Comparison of ENCODE assay signal across 10 mouse cellular contexts in genomic region chr15:27803568-27804345, GRCm38 (mm10).
DNase-seq lines count a peak whose midpoint lies in the region; ATAC-seq and TF ChIP-seq lines count a peak whose summit lies in the region.
"Had no signal": no experiment of that assay in that cellular context is flagged by ENCODE, and none has a peak within 500 bp of the region (broad histone marks: within the 10 kb centered on the region; RNA-seq: fewer than 3 reads in every experiment).

No protein-coding gene starts in this region.

- no peak for TF ChIP-seq CTCF in thymus, adult 2 months (IDR thresholded peaks at IDR 0.05; ENCODE audit: borderline replicate concordance, control insufficient read depth, extremely low read depth, insufficient read depth, low read length, poor library complexity)

- H3K27me3 ChIP-seq in thymus, adult 2 months (ENCODE audit: control insufficient read depth, insufficient read depth, low read length), result no peaks in the 10 kb centered on the region
- no peaks in the 10 kb centered on the region for H3K27me3 ChIP-seq in limb, embryonic 10.5 days (ENCODE audit: low read depth, poor library complexity, severe bottlenecking)
- H3K27me3 ChIP-seq in kidney, embryonic 14.5 days (ENCODE audit: control insufficient read depth, insufficient read depth, low read length), result no peaks in the 10 kb centered on the region
- H3K27me3 ChIP-seq: neural tube, embryonic 12.5 days had no signal

- H3K4me2 ChIP-seq in kidney, embryonic 14.5 days (replicated peaks; ENCODE audit: low read depth, low read length), result no peak overlapping the region
- H3K4me2 ChIP-seq: neural tube, embryonic 12.5 days had no signal

- peak; percentile 64 for DNase-seq in cerebellum, adult 9-10 months
- no peak for DNase-seq in cerebellum, adult 8-10 months
- no peak for DNase-seq in thymus, adult 2 months
- no peak for DNase-seq in thymus, postnatal 25 days
- DNase-seq in limb, embryonic 10.5 days (ENCODE audit: low spot score), result no peak
- no peak for DNase-seq in adrenal gland, postnatal 25 days
- DNase-seq: kidney, adult 9 months had no signal

- peaks cover 23% of the 10 kb centered on the region for H3K4me1 ChIP-seq in thymus, adult 2 months (replicated peaks; ENCODE audit: control insufficient read depth, insufficient read depth, low read length)
- H3K4me1 ChIP-seq in limb, embryonic 10.5 days, result peaks cover 70% of the 10 kb centered on the region
- H3K4me1 ChIP-seq in kidney, embryonic 14.5 days (ENCODE audit: control insufficient read depth, insufficient read depth, low read length), result peaks cover 18% of the 10 kb centered on the region; the same call in 1 of the 2 replicates

- H3K9me3 ChIP-seq in limb, embryonic 10.5 days (replicated peaks), result no peaks in the 10 kb centered on the region
- no peaks in the 10 kb centered on the region for H3K9me3 ChIP-seq in kidney, embryonic 14.5 days (ENCODE audit: control insufficient read depth, low read length)
- H3K9me3 ChIP-seq: neural tube, embryonic 12.5 days had no signal

- H3K27ac ChIP-seq in thymus, adult 2 months (ENCODE audit: control insufficient read depth, insufficient read depth, low read length), result 0 out of 2 replicates have a peak overlapping the region, but pooled peaks have one; percentile 4
- peak overlapping the region; percentile 79 for H3K27ac ChIP-seq in limb, embryonic 10.5 days
- no peak overlapping the region for H3K27ac ChIP-seq in kidney, embryonic 14.5 days (ENCODE audit: low read depth, low read length)
- H3K27ac ChIP-seq: neural tube, embryonic 12.5 days had no signal

- ATAC-seq in kidney, embryonic 14.5 days (ENCODE audit: low FRiP score, low TSS enrichment), result no peak
- ATAC-seq in megakaryocyte progenitor cell, adult 5-6 weeks (replicated peaks; ENCODE audit: poor library complexity), result no peak

- H3K9ac ChIP-seq in kidney, embryonic 14.5 days (ENCODE audit: low read depth, low read length), result no peak overlapping the region
- H3K9ac ChIP-seq: neural tube, embryonic 12.5 days had no signal

- WGBS in thymus, adult 2 months, result 94% methylated on average over 18 of the region's 18 CpGs
- 80% methylated on average over 18 of the region's 18 CpGs for WGBS in limb, embryonic 10.5 days
- 58% methylated on average over 18 of the region's 18 CpGs for WGBS in kidney, embryonic 14.5 days

- TF ChIP-seq POLR2A in thymus, adult 2 months (IDR thresholded peaks at IDR 0.05; ENCODE audit: control insufficient read depth, extremely low read depth, insufficient read depth, low read length, poor library complexity), result no peak

- no peak overlapping the region for H3K4me3 ChIP-seq in thymus, adult 2 months (ENCODE audit: control insufficient read depth, insufficient read depth, low read length)
- no peak overlapping the region for H3K4me3 ChIP-seq in limb, embryonic 10.5 days
- no peak overlapping the region for H3K4me3 ChIP-seq in kidney, embryonic 14.5 days (ENCODE audit: low read length)
- H3K4me3 ChIP-seq: neural tube, embryonic 12.5 days had no signal

- no peaks in the 10 kb centered on the region for H3K36me3 ChIP-seq in thymus, adult 2 months (ENCODE audit: control insufficient read depth, insufficient read depth, low read length)
- H3K36me3 ChIP-seq in limb, embryonic 10.5 days, result peaks cover 74% of the 10 kb centered on the region
- H3K36me3 ChIP-seq in kidney, embryonic 14.5 days (ENCODE audit: control insufficient read depth, insufficient read depth, low read length), result peaks cover 57% of the 10 kb centered on the region
